Mouse (Mus musculus): ENCODE data around the gene Gsdma2.
"Not testable (repeated sequence)": the region's sequence is repeated elsewhere in the genome, so short reads cannot be mapped to it uniquely, and the experiment has no call there.

Gene Gsdma2

DNA sequence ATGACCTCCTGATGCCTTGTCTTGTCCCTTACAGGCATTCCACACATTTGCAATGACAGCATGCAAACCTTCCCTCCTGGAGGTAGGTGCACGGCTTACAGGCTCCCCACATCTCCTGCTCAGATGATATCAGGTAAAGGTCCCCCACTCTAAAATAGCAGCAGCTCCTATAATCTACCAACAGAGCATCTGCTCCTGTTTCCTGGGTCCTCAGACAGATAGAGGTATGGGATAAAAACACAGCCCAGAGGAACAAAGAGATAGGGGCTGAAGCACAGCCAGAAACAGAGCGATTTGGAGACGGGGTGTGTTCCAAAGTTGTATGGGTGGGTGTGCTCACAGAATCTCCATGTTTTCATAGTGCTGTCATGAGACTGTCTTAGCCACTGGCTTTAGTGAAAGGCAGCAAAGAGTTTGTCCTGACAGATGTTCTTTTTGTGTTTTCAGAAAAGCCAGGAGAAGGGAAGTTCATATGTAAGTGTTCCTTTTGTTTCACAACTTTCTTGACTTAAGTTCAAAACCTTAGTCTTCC is 24.8 kb downstream of the Gsdma2 start:
- DNase-seq: no peak

DNA sequence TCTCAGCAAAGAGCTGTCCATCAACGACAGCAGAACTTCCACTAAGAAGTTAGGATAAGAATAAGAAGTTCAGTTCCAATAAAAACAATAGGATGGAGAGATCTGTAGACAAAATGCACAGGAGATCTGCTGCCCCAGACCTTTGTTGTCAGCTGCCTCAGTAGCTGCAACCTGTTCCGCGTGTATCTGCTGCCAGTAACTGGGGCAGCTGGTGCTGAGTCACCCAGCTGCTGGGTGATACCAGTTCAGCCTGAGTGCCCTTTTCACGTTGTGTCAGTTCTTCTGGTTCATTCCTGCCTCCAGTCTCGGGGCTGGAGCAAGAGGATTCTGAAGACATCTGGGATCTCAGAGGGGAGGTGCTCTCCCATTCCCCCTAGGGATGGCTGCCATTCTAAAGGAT is 25.3 kb downstream of the Gsdma2 start:
- no peak for DNase-seq

DNA sequence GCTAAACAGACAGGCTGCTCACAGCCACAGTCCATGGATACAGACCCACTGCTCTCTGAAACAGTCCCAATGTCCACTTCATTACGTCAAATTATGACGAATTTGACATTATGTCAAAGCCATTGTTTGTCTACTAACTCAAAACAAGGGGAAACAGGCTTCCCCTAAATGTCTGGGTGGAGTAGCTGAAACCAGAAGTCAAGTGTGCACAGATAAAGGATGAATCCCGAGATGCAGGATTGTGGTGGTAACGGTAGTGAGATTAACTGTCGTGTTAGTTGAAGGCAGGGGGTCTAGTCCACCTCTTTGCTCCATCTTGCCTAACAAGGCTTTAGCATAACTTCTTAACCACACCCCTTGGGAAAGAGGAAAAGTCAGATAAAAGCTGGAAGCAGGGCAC is 25.9 kb downstream of the Gsdma2 start:
- DNase-seq: no peak

DNA sequence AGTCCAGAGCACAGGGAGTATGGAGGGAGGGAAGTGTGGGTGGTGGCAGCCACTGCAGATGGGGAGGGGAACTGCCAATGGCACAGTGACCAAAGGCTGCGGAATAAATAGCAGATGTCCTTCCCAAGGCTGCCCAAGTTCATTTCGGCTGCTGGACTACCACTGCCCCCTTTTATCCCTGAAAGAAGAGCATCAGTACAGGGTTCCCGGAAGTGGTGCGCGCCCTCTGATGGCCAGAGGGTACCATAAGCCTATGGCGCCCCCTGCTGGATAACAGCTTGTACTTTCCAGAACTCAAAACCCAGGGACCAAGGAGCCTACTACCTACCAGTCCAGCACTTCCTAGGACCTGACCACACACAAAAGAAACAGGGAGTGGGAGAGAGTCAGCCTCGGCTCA is 26.6 kb downstream of the Gsdma2 start:
- peak in 1 of 2 experiments; percentile 72 for DNase-seq

DNA sequence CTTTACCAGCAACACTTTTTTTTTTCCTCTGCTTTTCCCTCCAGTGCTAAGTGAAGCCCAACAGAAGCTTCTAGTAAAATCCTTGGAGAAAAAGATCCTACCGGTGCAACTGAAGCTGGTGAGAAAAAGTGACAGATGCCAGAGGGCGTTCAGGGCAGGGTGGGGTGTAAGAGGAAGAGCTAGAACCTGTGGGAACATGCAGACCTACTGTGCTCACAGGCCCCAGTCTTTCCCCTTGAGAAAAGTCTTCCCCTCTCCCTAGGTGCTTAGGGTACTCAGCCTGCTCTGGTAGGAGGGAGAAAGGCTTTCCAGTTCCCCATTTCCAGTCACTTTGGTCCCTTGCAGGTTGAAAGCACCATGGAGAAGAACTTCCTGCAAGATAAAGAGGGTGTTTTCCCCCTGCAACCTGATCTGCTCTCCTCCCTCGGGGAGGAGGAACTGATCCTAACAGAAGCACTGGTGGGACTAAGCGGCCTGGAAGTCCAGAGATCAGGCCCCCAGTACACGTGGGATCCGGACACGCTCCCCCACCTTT is 29.3 kb downstream of the Gsdma2 start:
- no peak for DNase-seq

DNA sequence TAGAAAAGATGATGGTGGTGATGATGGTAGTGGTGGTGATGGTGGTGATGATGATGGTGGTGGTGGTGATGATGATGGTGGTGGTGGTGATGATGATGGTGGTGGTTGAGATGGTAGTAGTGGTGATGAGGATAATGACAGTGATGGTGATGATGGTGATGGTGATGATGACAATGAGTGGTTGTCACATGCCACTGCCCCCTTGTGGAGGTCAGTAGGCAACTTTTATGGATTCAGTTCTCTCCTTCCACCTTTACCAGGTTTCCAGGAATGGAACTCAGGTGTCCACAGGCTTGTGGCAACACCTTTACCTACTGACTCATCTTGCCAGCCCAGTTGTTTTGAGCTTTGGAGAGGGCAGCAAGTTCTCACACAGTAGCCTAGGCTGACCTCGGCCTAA is 33.5 kb downstream of the Gsdma2 start:
- DNase-seq: no peak

DNA sequence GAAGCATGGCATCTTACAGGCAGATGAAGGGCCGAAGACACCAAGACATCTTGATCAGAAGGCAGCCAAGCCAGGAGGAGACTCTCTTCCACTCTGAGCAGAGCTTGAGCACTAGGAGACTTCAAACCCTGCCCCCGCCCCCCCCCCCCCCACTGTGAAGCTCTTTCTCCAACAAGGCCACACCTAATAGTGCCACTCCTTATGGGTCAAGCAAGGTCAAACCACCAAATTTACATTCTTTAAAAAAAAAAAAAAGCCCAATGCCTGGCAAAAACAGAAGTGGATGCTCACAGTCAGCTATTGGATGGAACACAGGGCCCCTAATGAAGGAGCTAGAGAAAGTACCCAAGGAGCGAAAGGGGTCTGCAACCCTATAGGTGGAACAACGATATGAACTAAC is 34.0 kb downstream of the Gsdma2 start:
- not testable (repeated sequence) for DNase-seq

DNA sequence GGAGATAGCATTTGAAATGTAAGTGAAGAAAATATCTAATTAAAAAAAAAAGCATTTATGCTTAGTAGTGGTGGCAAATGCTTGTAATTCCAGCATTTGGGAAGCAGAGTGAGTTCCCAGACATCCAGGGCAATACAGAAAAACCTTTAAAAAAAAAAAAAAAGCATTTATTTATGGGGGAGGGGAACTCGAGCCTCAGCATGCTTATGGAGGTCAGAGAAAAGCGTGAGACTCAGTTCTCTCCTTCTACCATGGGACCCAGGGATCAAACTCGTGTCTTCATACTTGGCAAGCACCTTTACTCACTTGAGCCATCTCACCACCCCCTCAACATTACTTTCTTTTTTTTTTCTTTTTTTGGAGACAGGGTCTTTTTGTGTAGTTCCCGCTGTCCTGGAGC is 34.6 kb downstream of the Gsdma2 start:
- no peak for DNase-seq

DNA sequence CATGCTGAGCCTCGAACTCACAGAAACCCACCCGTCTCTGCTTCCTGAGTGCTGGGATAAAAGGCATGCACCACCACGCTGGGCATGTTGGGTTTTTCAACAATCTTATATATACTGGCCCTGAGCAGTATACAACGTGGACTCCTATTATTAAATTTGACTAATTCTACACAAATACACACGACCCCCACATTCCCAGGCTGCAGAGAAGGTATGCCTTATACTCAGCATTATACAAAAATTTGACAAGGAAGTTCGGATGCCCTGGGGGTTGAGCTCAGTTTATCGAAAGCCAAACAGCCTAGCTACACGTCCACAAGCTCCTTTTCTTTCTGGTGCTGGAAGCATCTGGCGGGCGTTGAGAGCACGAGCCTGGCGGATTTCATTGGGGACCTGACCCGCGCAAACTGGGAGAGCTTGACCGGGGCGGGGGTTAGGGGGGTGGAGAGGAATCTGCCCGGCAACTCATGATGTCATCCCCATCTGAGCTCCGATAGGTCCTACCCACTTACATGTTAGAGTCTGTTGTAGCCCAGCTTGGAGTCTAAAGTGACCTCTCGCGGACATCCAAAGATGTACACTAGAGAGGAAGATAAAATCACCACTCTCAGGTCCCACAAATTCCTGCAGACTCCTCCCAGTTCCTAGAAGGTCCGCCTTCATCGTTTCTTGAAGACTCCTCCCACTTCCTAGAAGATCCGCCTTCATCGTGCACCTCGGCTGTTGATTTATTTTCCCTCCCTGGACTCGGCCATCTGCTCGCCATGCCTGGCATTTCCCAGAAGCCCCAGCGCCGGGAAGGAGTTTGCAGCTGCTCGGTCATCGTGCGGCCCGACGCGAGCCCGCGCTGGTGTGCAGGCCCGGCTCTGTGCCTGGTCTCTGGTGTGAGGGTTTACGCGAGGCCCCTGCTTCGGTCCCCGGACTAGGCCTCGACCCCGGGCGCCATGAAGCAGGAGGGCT is 35.5 kb downstream of the Gsdma2 start, which contains the start of gene Psmd3:
Gene Psmd3, plus strand, starts transcription at position 769 of the 960 bp plus-strand sequence.
- peak; percentile 95 to 97 for DNase-seq

DNA sequence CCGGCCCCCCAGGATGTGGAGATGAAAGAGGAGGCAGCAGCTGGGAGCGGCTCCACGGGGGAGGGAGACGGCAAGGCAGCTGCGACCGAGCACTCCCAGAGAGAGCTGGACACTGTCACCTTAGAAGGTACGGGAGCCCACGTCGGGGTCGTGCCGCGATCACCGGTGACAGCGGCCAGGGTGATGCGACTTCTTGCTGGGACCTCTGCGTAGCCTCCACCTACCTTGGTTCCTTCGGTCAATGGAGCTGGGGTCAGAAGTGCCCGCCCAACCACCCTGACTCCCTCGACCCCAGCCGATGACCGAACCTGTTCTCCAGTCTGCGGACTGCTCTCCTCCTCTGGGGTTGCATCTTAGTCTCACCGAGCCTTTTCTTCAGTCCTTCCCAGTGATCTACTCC is 36.3 kb downstream of the Gsdma2 start:
- DNase-seq: peak in 1 of 2 experiments; percentile 36

DNA sequence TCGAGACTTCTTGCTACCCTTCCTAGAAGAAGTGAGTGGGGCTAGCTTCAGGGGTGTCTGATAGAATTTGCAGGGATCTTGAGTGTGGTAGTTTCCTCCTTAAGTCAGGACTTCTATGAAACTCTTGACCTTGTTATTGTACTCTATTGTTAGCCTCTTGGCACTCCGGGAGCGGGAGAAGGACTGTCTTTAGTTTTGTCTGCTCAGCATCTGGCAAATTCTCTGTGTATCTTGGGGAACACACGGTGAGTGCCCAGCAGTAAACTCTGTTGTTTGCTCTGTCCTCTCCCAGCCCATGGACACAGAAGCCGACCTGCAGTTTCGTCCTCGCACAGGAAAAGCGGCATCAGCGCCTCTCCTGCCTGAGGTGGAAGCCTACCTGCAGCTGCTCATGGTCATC is 39.1 kb downstream of the Gsdma2 start:
- DNase-seq: peak; percentile 47 to 53

DNA sequence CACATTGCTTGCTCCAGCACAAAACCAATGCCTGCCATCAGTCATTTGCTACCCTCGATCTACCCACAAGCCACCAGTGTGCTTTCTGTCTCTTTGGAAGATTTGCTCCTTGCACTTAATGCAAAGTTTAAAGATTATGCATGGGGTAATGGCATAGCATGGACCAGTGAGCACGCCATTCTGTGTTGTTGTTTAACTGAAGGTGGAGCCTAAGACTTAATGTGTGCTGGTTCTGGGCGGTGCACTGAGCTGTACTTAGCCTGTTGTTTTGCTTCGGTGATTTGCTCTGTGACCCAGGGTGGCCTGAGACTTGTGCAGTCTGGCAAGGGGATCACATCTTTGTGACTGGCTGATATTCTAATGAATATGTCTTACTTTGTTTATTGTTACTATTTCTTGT is 40.4 kb downstream of the Gsdma2 start:
- peak; percentile 78 to 90 for DNase-seq

DNA sequence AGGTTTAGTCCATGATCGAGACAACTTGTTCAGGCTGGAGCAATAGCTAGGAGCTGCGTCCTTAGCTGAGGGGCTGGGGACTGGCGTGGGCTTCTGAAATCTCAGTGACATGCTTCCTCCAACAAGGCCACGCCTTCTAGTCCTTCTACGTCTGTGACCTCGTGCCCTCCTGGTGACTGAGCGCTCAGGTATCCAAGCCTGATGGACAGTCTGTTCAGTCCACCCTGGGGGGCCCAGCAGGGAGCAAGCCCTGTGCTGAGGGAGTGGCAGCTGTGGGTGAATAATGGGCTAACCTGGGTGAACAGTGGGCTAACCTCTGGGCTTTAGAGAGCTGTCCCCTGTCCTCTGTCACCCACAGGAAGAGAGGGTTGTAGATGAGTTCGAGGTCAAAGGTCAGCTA is 41.5 kb downstream of the Gsdma2 start:
- DNase-seq: no peak

DNA sequence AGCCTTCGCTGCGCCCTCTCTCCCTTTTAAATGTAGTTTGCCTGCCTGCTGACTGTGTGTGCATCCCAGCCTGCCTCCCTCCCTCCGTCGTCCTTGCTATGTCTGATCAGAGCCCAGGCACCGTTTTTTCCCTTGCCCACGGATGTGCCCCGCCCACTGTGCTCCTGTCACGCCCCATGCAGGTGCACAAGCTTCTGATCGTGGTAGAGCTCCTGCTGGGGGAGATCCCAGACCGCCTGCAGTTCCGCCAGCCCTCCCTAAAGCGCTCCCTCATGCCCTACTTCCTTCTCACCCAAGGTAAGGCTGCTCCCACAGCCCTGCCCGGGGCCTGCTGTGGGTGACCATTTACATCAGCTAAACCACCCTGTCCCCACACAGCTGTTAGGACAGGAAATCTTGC is 46.6 kb downstream of the Gsdma2 start:
- DNase-seq: peak in 1 of 2 experiments; percentile 35

DNA sequence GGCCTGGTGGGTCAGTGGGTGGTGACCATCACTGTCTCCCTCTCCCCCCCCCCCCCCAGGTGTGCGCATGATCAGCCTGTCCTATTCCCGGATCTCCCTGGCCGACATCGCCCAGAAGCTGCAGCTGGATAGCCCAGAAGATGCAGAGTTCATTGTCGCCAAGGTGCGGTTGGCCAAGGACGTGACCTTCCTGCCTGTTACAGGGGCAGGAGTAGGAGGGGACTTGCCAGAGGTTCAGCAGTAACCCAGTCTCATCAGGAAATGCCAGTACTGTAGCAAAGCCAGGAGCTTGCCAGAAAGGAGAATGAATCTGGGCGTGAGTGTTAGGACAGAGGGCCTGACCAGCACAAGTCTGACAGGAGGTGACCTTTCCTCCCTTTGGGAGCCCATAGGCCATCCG is 47.2 kb downstream of the Gsdma2 start:
- DNase-seq: no peak

DNA sequence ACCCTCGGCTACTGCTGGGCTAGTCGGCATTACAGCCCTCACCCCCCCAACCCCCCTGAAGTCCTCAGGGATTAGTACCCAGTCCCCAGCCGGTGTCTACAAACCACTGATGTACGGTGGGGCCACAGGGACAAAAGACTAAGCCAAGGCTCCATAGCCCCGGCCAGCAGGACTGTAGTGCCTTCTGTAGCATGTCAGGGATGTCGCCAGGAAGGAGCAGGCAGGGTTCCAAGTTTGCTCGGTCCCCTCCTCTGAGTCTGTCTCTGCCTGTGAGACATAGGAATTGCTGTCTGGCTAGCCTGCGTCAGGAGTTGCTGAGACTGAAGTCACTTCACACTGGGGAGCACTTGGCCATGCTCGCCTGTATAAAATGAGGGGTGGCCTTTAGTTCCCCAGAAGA is 47.7 kb downstream of the Gsdma2 start:
- DNase-seq: no peak

DNA sequence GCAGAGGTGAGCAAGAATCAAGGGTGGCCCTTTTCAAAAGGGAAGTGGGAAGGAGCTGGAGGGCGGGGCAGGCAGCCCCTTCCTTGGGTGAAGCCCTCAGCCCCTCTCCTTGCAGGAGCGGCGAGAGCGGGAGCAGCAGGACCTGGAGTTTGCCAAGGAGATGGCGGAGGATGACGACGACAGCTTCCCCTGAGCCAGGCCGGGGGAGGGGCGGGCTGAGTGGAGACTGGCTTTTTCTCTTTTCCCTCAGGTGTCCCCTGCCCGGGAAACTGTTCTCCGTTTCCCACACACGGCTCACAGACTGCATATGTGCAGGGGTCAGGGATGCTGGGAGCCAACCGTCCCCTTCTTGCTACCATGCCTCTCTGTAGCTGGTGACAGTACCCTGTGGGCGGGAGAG is 48.8 kb downstream of the Gsdma2 start:
- no peak for DNase-seq

DNA sequence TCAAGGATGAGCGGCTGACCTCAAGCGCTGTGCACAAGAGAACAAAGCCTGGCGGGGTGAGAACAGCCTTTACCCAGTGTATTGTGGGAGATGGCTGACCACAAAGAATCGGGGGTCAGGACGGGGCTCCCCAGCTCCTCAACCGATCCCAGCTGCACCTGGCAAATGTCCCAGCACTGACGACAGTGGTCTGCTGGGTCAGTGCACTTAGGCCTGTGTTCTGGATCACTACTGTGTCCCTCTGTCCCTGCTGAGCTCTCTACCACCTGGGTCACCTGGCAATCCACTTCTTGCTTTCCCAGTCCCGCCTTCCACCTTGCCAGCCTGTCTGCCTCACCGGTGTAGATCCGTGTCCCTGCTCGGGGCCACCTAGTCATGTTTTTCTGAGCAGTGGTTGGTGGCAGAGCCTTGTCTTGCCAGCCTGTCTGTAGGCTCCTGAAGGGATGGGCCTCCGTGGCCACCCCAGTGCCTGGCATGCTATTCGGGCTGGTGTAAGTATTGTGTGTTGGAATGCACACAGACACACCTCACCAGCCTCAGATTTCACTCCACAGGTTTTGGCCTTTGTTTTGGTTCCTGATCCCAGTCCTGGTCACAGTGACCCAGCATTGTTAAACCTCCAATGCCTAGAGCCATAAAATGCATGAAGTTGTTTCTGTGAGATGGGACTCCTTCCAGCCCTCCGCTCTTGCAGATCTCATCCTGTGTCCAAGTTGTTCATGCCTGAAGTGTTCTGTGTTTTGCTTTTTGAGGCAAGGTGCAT is 50.1 kb downstream of the Gsdma2 start:
- DNase-seq: peak in 1 of 2 experiments; percentile 57

DNA sequence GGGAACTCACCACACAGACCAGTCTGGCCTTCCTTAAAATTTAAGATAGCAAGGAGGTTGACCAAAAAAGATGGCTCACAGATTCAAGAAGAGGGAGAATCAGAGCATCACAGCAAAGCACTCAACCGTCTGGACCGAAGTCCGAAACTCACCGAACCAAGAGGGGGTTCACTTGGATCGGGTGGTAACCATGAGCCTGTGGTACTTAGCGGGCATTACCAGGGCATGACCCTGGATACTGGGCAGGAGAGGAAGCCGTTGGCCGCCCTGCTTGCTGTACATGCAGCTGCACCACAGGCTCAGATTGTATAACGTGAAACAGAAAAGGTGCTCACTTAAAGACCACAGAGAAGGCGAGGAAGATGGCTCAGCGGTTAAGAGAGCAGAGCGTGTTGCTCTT is 50.7 kb downstream of the Gsdma2 start:
- peak; percentile 53 to 54 for DNase-seq

DNA sequence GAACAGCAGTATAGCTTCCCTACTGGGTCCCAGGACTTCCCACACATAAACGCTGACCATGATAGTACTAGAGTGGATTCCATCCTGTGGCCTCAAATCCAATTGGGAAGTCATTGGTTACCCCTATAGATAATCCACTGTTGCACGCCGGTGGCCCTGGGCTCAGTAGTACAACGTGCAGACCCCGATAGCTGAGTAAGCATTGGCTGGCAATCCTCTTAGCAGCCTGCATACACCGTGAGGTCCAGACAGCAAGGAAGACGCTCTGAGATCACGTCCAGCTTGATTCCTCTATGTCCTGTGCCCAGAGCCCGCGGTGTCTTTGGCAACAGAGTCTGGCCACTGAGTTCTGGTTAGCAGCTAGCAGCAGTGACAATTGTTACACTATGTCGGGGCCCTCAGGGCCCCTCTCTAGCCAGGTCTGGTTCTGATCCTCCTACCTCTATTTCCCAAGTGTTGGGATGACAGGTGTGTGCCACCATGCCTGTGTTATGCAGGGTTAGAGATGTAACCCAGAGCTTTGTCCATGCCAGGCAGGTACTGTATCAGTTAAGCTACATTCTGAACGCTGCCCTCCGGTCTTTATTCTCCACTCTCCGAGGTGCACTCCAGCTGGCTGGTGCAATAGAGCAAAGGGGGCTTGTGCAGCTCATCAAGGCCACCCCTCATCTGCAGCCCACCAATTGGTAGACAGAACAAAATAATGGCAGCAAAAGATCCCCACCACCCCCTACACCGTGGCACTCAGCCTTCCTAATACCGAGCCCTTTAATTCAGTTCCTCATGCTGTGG is 52.5 kb downstream of the Gsdma2 start:
- no peak for DNase-seq

DNA sequence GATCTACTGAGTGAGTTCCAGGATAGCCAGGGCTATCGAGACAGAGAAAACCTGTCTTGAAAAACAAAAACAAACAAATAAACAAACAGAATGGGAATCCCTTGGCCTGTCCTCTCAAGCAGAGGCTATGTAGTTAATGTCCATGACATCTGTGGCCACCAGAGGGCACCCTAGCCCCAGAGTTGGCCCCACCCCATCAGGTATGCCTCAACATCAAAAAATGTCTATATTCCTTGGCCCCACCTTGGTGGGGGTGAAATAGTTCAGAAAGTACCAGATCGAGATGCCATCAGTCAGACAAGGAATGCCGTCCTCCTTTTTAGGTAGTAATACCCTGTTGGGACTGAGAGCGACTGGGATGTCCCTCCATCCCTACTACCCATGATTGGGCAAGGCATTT is 53.4 kb downstream of the Gsdma2 start:
- peak; percentile 83 to 91 for DNase-seq

DNA sequence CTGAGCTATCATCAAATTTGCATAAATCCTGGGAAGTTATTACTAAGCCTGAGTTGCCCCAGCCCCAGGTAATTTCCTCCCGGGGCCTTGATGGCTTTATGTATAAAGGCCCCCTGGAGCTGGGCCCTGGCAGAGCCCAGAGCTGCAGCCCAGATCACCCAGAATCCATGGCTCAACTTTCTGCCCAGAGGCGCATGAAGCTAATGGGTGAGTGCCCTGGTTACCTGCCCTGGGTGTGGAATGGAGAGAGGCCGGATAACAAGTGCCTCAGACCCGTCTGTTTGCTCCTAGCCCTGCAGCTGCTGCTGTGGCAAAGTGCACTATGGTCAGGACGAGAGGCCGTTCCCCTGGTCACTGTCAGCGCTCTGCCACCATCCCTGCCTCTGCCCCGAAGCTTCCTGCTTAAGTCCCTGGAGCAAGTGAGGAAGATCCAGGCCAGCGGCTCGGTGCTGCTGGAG is 54.7 kb downstream of the Gsdma2 start, which contains the start of gene Csf3:
Gene Csf3, plus strand, starts transcription at position 51 of the 458 bp plus-strand sequence.
- DNase-seq: no peak

Measured in kidney, postnatal 36 days (tissue).